Mouse (Mus musculus) G1E (cell line): Measurements from ENCODE around the gene Coasy.

Experiments
- CTCF ChIP-seq: IDR thresholded peaks from 2 replicates; pipeline ENCODE4 v1.5.1; 2012; ENCODE audit warnings: low read depth, low read length, inconsistent platforms, mixed read lengths
- GATA1 ChIP-seq: IDR thresholded peaks from 2 replicates; pipeline ENCODE4 v1.6.1; 2012; ENCODE audit warnings: borderline replicate concordance, low read length, inconsistent platforms, mixed read lengths
- POLR2AphosphoS5 ChIP-seq: IDR thresholded peaks from 2 replicates; pipeline ENCODE4 v1.6.1; 2012; ENCODE audit warnings: low read depth, low read length, inconsistent platforms; ENCODE audit not compliant: insufficient replicate concordance
- TAL1 ChIP-seq: conservative IDR thresholded peaks from 2 replicates; pipeline ENCODE4 v1.6.1; 2012; ENCODE audit warnings: low read depth, low read length, inconsistent platforms, mixed read lengths

DNA sequence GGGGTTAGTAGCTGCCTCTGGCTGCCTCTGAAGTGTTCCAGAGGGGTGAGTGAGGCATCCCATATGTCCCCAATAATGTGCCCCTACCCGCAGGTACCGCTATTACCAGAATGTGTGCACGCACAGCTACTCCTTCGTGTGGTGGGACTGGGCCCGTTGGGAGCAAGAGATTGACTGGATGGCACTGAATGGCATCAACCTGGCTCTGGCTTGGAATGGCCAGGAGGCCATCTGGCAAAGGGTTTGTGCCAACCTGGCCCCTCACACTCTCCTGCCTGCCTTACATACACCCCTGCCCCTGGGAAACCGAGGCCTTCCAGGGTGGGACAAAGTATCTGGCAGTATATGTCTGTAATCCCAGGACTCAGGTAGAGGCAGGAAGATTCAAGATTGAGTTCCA lies 11.4 kb upstream of the Coasy start:
- TF ChIP-seq CTCF = no peak
- no peak for TF ChIP-seq TAL1
- no peak for TF ChIP-seq GATA1
- TF ChIP-seq POLR2AphosphoS5 = no peak
